Mouse (Mus musculus): Measurements from ENCODE around the gene Nnat.

DNA sequence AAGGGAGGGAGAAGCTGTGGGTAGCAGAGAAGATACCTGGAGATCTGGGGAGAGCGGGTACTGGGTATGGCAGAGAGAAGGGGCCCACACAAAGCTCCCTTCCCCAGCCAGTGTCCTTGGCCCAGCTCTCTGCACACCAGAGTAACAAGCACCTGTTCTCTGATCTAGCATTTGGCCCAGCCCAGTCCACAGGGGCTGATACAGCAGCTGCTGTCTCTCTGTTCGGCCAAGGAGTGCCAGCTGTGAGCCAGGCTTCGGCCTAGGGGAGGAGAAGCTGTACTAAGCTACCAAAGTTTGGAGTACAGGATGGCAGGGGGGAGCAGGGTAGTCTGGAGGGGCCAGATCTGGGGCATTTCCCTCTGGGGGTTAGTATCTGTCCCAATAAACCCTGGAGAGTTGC lies 51.9 kb downstream of the Nnat start:
- TF ChIP-seq CTCF (IDR thresholded peaks at IDR 0.05; ENCODE audit: borderline replicate concordance, extremely low read depth, insufficient read depth, insufficient read length) (no peak), POLR2A (IDR thresholded peaks at IDR 0.05; ENCODE audit: borderline replicate concordance, extremely low read depth, insufficient read depth, insufficient read length, poor library complexity, severe bottlenecking) (no peak)
